Mouse (Mus musculus) olfactory bulb, adult 2 months (tissue): ENCODE measurements around the gene Cpne6.
A peak's percentile ranks its signal among the peaks of the same experiment; 100 is the strongest.

Experiments
- CTCF ChIP-seq: fragments of 200-500 bp; IDR thresholded peaks from 2 replicates; pipeline ENCODE4 v1.5.1; 2012; ENCODE audit warnings: low read depth, mild to moderate bottlenecking, low read length, moderate library complexity; ENCODE audit not compliant: insufficient read depth
- POLR2A ChIP-seq: fragments of 200-500 bp; IDR thresholded peaks from 2 replicates; pipeline ENCODE4 v1.6.1; 2012; ENCODE audit warnings: mild to moderate bottlenecking, low read depth, low read length, moderate library complexity; ENCODE audit not compliant: insufficient read depth

DNA sequence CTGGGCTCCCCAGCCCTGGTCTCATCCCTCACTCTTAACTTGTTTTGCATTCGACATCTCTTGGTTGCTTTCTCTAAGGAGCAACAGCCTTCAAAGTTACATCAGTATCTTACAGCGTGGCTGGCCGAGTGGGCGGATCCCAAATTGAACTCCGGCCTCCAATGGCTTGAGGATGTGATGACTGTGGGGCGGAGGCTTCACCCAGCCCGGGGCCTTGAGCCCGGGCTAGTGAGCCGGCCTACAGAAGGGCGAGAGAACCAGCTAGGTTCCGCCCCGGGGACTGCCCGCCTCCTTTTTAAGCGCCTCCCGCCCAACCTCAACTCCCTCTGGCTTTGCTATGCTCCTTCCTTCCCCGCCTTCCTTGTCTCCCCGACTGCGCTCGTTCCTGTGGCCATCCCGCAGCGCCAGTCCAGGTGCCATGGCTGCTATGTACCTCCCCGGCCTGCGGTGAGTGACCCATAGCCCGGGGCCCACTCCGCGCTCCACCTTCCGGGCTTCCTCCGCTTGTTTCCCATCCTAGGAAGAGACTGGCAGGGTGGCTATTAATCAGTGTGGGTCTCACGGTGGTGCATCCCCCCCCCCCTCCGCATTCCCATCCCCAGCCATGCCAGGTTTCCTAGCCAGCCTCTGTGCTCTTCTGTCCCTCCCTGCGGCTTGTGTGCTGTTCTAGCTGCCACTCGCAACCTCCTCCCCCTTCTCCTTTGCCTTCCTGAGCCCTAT is 30.0 kb downstream of the Cpne6 start, which contains the start of gene Pck2:
- TF ChIP-seq POLR2A (peak; percentile 52), CTCF (no peak)
